Mouse (Mus musculus) heart, adult 8-10 months (tissue): ENCODE results near the gene Aire. TPM values are rescaled to one million over a fixed set of nuclear protein-coding genes. Genes with fewer than 3 reads are reported as not detected.
"Not testable (repeated sequence)": the region's sequence is repeated elsewhere in the genome, so short reads cannot be mapped to it uniquely, and the experiment has no call there.

Experiments used
- DNase-seq: peaks from one replicate; pipeline ENCODE4 v3.0.0; 2022; ENCODE audit warnings: low spot score
- total RNA-seq, 4 experiments: library from RNA; stranded (reverse); gene quantifications; 2 replicates each; pipeline ENCODE4 v1.2.4; 2022

The Aire gene
- total RNA-seq, 4 experiments from 2014 or later = not detected

DNA sequence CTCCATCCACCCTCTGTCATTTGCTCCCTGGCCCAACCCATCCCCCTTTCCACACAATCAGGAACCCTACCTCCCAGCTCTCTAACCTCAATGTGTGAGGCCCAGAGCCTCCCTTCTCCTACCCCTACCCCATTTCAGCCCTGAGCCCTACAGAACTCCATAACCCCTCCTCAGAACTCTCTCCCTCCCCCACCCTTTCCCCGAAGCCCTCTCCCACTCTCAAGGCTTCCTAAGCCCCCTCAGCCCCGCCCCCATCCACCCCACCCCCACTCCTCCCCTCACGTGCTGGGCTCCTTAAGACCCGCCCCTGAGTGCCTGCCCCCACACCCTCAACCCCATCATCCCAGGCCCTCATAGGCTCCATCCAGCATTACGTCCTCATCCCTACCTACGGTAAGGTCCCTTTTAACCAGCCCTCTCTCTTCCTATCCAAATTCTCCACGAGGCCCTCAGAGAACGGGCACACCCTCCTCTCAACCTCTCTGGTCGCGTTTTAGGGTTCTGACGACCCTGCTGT, 6.2 kb upstream of the Aire start:
- no peak for DNase-seq

DNA sequence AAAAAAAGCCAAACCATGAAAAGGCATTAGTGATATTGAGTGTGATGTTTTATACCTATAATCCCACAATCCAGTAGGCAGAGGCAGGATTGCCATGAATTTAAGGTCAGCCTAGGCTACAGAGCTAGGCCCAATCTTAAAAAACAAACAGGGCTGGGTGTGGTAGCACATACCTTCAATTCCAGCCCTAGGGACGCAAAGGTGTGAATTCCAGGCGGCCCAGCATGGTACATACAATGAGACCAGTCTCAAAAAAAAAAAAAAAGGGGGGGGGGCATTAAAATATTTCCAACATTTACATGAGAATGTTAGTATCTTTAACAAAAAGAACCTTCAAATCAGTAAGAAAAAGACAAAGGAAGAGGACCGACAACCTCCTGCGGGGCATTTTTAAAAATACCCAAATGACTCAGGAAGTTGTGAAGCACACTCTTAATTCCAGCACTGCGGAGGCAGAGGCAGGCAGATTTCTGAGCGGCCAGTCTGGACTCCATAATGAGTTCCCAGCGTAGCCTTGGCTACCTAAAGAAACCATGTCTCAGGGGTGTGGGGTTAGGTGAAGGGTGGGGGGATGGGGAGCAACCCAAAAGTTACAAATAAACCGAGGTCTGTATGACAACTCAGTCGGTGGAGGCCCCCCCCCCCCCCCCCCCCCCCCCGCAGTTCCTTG, 4.8 kb upstream of the Aire start:
- no peak for DNase-seq

DNA sequence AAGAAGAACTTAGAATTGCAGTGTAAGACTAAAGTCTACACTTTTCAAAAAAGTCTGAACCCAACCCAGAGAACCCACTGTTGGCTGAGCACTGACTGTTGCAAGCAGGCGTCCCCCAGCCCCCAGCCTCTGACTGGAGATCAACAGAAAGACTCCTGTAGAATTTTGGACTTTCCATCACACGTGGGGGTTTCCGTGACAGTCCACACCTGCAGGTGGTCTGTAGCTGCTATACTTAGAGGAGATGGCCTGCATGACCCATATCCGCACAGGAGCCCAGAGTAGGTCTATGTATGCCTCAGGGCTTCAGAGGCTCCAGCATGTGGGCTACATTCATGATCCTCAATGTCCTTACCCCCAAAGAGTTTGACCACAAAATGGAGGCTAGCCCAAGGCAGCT, 3.0 kb upstream of the Aire start:
- DNase-seq = no peak

DNA sequence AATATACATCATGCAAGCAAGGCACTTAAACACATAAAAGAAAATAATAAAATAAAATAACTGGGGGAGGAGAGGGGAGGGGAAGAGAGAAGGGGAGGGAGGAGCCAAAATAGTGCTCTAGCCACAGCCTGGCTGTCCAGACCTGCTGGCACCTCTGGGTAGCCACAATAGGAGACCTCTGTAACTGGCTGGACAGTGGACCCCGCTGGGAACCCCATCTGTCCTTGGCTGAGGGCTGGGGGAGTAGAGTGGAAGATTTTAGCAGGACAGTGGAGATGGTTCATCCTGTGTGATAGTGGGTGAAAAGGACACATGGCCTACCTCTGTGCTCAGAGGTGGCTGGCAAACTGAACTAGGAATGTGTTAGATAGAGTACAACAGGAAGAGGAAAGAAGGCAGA, 1.1 kb upstream of the Aire start:
- no peak for DNase-seq

DNA sequence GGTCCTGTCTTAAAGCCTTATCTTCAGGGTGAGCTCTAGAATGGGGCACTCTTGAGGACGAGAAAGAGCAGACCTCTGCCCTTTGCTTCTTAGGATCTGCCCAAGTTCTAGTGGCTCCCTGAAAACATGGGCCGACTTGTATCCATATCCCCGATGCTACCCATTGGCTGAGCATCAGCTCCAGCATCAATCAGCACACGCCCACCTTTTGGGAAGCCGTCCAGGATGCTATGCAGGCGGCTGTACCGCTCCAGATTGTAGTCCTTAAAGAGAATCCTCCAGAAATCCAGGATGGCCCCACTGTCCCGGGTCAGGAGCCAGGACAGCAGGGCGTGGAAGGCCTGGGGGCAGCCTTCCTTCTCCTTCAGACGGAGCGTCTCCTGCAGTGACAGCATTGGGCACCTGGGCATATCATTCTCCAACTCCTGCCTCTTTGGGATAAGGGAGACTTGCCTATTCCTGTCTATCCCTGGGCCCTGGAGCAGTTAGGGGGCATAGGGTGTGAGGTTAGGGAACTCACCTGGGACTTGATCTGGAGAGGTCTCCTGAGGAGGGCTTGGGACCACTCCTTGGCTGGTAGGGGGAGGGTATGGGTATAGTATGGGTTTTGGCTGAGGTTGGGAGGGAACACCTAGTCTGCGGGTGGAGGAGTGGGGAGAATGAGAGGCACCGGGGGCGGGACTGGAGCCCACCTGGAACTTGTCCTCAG, 559 bp downstream of the Aire start:
- no peak for DNase-seq

DNA sequence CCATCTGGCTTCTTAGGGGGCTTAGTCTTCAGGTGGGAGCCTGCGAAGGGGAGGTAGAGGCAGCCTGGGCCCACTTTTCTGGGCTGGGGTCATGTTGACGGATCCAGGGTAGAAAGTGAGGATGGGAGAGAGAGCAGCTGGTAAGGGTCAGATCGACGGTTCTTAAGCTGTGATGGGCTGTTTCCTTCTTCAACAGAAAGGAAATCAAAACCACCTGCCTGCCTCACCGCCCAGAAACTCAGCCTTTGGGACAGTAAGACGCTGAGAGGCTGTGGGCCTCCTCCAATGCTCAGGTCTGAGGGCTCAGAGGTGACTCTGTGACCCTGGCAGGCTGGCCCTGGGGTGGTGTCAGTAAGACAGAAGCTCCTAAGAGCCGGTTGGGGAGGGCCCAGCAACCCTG, 1.3 kb downstream of the Aire start:
- DNase-seq = no peak

DNA sequence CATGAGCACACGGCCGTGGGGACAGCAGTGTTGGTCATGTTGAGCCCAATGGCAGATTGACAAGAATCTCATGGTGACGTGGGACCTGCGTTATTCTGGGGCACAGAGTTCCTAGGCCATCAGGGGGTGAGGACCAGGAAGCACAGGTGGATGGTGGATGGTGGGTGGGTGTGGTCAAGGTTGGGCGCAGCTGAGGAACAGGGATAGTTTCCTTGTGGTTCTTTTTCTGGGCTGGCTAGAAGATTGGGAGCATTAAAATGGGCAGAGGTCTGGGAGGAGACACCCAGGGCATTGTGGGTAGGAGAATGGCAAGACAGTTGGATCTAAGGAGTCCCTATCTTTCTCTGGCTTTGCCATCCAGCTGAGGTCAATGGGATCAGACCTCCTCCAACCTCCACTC, 1.8 kb downstream of the Aire start, which contains the start of gene Dnmt3l:
TSS of gene Dnmt3l (plus strand) at position 301 of the 400 bp plus-strand sequence.
- DNase-seq = no peak

DNA sequence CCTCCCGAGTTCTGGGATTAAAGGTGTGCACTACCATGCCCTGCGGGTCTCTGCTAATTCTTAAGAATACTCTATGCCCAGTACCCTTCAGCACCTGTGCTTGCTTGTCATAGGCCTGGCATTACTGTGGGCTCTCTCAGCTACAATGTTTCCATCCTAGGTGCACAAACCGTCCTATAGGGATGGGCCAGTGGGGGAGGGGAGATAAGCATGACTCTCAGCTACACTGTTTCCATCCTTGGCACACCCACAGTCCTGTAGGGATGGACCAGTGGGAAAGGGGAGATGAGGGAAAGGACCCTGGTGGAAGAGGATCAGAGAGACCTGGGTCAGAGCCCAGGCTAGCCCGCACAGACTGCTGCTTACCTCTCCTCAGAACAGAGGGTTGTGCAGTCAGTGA, 6.3 kb downstream of the Aire start:
- no peak for DNase-seq

DNA sequence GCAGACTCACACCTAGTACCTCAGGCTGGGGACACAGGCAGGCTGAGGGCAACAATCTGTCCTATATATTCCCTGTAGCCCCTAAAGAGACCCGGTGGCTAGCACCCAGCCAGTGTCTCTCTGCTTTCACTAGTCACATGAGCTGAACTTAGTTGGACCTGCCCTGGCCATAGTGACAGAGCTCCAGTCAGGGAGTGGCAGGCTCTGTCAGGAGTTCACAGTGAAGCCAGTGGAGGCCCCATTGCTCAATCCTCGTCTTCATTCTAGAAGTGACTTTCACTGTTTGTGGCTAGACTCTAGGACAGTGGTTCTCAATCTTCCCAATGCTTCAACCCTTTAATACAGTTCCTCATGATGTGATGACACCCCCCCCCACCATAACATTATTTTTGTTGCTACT, 11.4 kb downstream of the Aire start:
- no peak for DNase-seq

DNA sequence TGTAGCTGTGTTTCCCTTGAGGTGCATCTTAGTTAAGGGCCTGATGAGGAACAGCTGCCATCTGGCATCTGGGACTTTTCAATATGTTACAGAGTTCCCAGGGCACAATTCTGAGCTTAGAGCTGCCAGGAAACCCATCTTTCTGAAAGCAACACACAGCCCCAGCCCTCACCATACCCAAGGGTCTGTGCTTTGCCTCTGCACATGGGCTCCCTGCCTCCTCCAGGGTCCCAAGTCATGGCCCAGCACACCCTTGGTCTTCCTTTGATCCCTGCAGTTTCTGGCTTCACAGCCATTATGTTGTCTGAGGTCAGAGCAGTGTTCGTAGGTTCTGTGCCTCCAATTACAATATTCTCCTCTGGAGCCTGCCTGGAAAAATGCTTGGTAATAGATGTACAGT, 14.3 kb downstream of the Aire start:
- no peak for DNase-seq

DNA sequence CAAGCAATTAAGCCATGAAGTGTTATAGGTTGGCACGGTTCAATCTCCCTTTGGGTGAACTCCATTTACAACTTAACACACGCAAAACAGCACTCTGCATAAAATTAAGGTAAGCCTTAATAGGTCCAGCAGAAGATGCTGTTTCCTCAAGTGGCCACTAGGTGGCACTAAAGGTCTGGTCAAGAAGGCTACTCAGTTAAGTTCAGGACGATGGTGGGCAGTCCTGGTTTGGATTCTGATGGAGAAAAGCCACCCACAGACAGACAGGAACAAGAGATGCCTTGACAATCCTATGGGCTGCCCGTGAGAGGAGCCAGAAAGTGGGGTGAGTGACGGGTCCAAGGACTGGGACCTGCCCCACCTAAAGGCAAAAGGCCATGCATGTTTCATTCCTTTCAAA, 15.3 kb downstream of the Aire start:
- DNase-seq = peak; percentile 66

DNA sequence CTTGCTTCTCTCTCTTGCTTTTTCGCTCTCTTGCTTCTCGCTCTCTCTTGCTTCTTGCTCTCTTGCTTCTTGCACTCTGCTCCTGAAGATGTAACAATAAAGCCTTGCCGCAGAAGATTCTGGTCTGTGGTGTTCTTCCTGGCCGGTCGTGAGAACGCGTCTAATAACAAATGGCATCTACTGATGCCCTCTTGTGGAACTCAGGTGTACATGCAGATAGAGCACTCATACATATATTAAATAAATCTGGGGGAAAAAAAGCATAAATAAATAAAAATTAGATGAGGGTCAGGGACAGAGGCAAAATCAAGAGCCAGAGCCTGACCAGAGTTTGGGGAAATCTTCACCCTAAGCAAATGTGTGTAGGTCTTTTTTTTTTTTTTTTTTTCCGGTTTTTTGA, 18.0 kb downstream of the Aire start:
- DNase-seq = not testable (repeated sequence)

DNA sequence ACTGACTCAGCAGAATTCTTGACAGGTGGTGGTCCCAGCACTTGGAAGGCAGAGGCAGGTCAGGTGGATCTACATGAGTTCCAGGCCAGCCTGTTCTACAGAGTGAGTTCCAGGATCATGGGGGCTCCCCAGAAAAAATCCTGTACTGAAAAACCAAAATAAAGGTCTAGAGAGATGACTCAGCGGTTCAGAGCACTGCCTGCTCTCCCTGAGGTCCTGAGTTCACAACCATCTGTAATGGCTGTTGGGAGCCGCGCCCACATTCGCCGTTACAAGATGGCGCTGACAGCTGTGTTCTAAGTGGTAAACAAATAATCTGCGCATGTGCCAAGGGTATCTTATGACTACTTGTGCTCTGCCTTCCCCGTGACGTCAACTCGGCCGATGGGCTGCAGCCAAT, 23.4 kb downstream of the Aire start:
- not testable (repeated sequence) for DNase-seq

DNA sequence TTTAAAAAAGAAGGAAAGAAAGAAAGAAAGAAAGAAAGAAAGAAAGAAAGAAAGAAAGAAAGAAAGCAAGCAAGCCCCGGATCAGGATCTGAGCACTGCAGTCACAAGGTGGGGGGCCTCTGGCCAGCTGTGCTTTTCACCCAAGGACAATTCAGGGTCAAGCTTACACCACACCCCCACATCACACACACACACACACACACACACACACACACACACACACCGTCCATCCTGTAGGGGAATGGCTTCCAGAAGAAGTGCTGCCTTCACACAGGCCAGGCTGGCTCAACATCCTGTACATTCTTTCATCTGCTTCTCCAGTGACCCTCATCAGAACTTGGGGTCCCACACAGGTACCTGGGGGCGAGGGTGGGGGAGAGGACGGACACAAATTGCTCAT, 24.1 kb downstream of the Aire start:
- no peak for DNase-seq

DNA sequence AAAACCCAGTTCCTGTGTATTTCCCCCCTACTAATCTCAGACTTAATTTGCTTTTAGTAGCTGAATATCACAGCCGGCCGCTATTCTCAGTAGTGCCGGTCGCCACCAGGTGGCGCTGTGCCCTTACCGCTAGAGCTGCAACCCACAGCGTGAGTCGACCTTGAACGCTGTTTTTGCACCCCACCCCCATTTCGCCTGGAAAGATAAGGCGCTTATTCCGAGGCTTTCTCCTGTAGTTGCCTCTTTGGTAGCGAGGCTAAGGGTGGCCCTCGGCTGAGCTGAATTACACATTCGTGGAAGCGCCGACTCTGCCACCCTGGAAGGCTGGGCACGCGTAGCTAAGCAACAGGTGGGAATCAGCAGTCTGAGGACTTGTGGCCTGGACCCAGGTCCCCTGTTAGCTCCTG, 24.6 kb downstream of the Aire start:
- peak; percentile 66 for DNase-seq

DNA sequence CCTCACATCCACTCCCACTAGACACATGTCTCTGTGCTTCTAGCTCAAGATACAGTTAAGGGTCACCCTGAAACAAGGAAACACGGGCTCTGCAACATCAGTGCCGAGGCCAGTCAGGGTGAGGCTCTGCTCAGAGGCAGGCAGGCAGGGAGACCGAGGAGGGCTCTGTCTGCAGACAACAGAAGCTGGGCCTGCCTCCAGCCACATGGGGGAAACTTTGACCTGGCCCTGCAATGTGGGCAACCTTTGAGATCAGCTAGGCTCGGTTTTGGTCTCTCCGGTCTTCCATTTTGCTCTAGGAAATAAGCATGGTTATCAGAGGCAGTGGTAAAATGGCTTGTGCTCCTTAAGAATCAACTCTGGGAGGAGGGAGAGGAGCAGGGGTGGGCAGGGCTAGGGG, 27.0 kb downstream of the Aire start:
- DNase-seq = no peak

DNA sequence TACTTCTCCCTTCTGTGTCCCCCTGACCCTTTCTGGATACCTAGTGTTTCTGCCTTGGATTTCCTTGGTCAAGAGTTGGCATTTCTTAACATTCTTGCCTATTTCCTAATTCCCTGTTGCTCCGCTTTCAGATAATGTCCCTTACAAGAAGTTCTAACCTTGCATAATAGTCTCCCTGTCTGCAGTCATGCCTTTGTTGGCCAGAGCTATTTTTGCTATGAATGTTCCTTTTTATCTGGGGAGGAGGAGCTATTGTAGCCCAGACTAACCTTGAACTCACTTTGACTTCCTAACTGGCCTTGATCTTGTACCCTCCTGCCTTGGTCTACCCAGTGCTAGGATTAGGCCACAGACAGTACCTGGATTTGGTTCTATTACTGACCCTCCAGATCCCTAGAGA, 27.9 kb downstream of the Aire start:
- DNase-seq = peak; percentile 50

DNA sequence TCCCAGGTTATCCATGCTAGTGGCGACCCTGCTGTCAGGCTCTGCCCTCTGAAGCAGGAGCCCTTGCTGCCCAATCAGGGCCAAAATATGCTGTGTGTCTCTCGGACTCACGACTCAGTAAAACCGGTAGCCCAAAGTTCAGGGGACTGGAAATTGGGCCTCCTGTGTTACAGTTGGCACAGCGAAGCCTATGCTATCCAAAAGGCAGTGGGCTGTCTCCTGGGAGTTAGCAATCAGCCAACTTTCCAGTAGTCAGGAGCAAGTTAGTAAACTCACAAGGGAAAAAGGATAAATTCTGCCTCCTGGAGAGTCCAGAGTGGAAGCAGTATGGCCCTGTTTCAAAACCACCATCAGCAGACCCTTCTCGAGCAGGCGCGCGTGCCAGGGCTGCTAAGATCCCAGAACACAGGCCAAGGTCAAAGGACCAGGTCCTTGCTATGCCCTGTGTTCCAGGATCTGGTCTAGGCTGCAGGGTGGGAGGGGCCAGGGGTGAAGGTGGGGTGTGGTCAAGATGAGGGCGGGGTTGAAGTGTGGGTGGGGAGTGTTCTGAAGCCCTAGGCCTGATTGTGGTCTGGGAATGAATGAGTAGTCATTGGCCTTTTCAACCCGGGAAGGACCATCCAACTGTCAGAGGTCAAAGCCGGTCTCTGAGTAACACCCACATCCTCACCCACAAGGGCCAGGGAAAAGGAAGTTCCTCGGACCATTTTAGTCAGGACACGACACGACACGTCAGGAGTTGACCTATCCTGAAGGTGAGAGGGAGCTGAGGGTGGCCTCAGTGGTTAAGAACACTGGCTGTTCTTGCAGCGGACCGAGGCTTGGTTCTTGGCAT, 30.5 kb downstream of the Aire start:
- no peak for DNase-seq

DNA sequence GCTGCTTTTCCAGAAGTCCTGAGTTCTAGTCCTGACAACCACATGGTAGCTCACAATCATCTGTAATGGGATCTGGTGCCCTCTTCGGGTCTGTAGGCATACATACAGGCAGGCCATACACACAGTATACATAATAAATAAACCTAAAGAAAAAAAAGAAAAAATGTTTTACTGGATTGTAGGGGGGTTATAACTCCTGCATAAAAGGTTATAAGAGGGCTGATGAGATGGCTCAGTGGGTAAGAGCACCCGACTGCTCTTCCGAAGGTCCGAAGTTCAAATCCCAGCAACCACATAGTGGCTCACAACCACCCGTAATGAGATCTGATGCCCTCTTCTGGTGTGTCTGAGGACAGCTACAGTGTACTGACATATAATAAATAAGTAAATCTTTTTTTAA, 32.3 kb downstream of the Aire start:
- DNase-seq = not testable (repeated sequence)

DNA sequence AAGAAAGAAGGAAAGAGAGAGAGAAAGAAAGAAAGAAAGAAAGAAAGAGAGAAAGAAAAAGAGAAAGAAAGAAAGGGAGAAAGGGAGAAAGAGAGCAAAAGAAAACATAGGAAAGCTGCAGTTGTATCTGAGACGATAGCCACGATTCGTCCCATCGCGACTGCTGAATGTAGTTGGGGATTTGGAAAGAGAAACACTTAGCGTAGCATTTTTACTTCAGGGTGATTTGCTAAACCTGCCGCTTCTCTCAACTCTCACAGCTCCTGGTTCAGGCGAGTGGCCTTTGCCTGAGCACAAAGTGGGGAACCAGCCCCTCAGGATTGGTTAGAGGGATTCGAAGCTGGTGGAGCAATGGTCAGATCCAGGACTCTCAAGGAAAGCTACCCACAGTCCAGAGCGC, 33.1 kb downstream of the Aire start:
- DNase-seq = no peak

DNA sequence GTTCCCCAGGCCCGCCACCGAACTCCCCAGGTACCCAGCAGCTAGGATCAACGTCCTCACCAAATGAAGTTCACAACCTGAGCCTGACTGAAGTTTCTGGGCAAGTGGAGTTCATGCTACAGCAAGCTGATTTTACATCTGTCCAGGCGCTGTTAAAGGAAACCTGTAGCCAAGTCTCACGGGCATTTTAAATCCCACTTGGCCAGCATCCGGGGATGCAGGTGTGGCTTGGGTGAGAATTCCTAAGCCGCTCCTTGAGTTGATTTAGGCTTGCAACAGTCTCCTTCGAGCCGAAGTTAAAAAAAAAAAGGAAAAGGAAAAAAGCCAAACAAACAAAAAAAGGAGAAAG, 33.5 kb downstream of the Aire start, which contains the start of gene Pfkl:
TSS of gene Pfkl (minus strand) at position 139 of the 349 bp plus-strand sequence.
- no peak for DNase-seq

DNA sequence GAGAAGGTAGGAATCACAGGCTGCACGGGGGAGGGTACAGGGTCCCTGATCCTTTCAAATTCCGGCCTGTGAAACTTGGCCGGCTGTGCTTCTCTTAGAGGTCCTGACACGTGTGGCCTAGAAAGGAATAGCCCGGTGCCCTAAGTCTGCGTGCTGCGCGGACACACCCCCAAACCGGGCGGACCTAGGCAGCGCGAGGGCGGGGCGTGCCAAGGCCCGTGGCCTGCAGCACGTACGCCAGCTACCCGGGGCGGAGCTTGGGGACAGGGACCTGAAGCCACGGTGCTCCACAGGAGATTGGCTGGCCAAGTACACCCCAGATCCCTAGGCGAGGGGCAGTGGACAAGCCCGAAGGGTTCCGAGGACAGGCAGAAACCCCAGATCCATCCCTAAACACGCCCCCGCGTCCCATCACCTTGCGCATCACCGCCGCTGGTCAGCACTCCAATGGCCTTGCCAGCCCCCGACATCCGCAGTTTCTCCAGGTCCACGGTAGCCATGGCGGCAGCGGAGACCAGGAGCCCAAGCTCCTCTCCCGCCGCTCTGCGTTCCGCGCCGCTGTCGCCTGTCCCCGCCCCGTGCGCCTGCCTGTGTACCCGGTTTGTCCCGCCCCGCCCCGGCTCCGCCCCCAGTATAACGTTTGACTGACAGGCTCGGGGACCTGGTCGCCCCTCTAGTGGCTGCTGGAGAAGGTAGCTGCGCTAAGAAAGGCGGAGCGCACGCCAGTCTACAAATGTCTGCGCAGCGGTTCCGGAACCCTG, 34.0 kb downstream of the Aire start:
- peak; percentile 93 for DNase-seq
